Mouse (Mus musculus): ENCODE results near the gene Tsen34.

DNA sequence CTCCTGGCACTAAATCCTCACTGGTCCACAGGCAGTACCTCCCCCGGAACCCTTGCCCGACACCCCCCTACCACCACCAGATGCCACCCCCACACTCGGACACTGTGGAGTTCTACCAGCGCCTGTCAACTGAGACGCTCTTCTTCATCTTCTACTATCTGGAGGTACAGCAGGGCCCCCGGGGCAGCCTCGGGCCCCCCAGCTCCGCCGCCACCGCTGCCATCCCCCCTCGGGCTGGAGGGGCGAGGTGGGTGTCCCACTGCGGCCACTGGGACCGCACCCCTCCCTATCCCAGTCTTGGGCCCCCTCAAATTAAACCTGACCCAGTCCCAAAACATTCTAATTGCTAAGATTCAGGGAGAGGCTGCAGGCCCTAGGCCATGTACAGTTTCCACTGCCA lies 34.1 kb upstream of the Tsen34 start:
- TF ChIP-seq GATA1 (IDR thresholded peaks at IDR 0.05; ENCODE audit: low read length) (no peak), TAL1 (IDR thresholded peaks at IDR 0.05; ENCODE audit: low read length) (no peak)
